19 mouse cellular contexts compared by ENCODE assay signal in genomic region chr1:170959791-170960190, GRCm38 (mm10). TPM values are rescaled to one million over a fixed set of nuclear protein-coding genes. Genes with fewer than 3 reads are reported as not detected.
DNase-seq lines count a peak whose midpoint lies in the region; ATAC-seq and TF ChIP-seq lines count a peak whose summit lies in the region.
"Had no signal": no experiment of that assay in that cellular context is flagged by ENCODE, and none has a peak within 500 bp of the region (broad histone marks: within the 10 kb centered on the region; RNA-seq: fewer than 3 reads in every experiment).

No protein-coding gene starts in this region.

- no peak for ATAC-seq in heart, postnatal 0 days (ENCODE audit: insufficient read depth, low read depth)
- ATAC-seq in lung, postnatal 0 days = no peak
- peak; percentile 64 for ATAC-seq in megakaryocyte-erythroid progenitor cell, adult 5-6 weeks (replicated peaks; ENCODE audit: low FRiP score, low TSS enrichment, poor library complexity, severe bottlenecking)
- ATAC-seq in forebrain, postnatal 0 days = no peak
- ATAC-seq: inflammation-experienced regulatory T-cells, adult 6 months had no signal

- intact Hi-C loops in heart, postnatal 10 days (cut with DNase I) = no loop called here

- TF ChIP-seq CTCF in heart, postnatal 0 days (IDR thresholded peaks at IDR 0.05; ENCODE audit: low read depth) = no peak
- no peak for TF ChIP-seq CTCF in lung, postnatal 0 days (IDR thresholded peaks at IDR 0.05)
- no peak for TF ChIP-seq CTCF in forebrain, postnatal 0 days (IDR thresholded peaks at IDR 0.05; ENCODE audit: low read depth)

- H3K27me3 ChIP-seq in heart, postnatal 0 days (ENCODE audit: control insufficient read depth, insufficient read depth, low read length) = no peaks in the 10 kb centered on the region
- no peaks in the 10 kb centered on the region for H3K27me3 ChIP-seq in lung, postnatal 0 days (replicated peaks; ENCODE audit: insufficient read depth, low read length)
- H3K27me3 ChIP-seq in forebrain, postnatal 0 days (ENCODE audit: insufficient read depth, low read length) = no peaks in the 10 kb centered on the region
- H3K27me3 ChIP-seq: kidney, embryonic 15.5 days; limb, embryonic 12.5 days; neural tube, embryonic 12.5 days had no signal

- no peak overlapping the region for H3K4me3 ChIP-seq in heart, postnatal 0 days (ENCODE audit: low read depth, low read length)
- H3K4me3 ChIP-seq in lung, postnatal 0 days (ENCODE audit: low read depth, low read length) = no peak overlapping the region
- H3K4me3 ChIP-seq in forebrain, postnatal 0 days (ENCODE audit: low read depth, low read length) = no peak overlapping the region
- H3K4me3 ChIP-seq: hindbrain, embryonic 10.5 days; kidney, embryonic 15.5 days; limb, embryonic 12.5 days; neural tube, embryonic 12.5 days had no signal

- 53% methylated on average over 2 of the region's 2 CpGs for WGBS in heart, postnatal 0 days
- 51% methylated on average over 2 of the region's 2 CpGs for WGBS in lung, postnatal 0 days
- 74% methylated on average over 2 of the region's 2 CpGs for WGBS in forebrain, postnatal 0 days

- H3K9ac ChIP-seq in heart, postnatal 0 days (replicated peaks; ENCODE audit: low read depth, low read length) = no peak overlapping the region
- no peak overlapping the region for H3K9ac ChIP-seq in lung, postnatal 0 days (replicated peaks; ENCODE audit: low read depth)
- no peak overlapping the region for H3K9ac ChIP-seq in forebrain, postnatal 0 days
- H3K9ac ChIP-seq: kidney, embryonic 15.5 days; limb, embryonic 12.5 days; neural tube, embryonic 12.5 days had no signal

- no peak overlapping the region for H3K27ac ChIP-seq in heart, postnatal 0 days (ENCODE audit: low read depth)
- no peak overlapping the region for H3K27ac ChIP-seq in lung, postnatal 0 days (ENCODE audit: low read length)
- H3K27ac ChIP-seq in forebrain, postnatal 0 days (ENCODE audit: low read depth, low read length) = no peak overlapping the region
- H3K27ac ChIP-seq: hindbrain, embryonic 10.5 days; kidney, embryonic 15.5 days; limb, embryonic 12.5 days; neural tube, embryonic 12.5 days had no signal

- H3K4me2 ChIP-seq in heart, postnatal 0 days (ENCODE audit: low read depth, low read length) = no peak overlapping the region
- no peak overlapping the region for H3K4me2 ChIP-seq in lung, postnatal 0 days (replicated peaks; ENCODE audit: low read depth, low read length)
- no peak overlapping the region for H3K4me2 ChIP-seq in forebrain, postnatal 0 days (ENCODE audit: low read depth)
- H3K4me2 ChIP-seq: kidney, embryonic 15.5 days; limb, embryonic 12.5 days; neural tube, embryonic 12.5 days had no signal

- H3K36me3 ChIP-seq in heart, postnatal 0 days (replicated peaks; ENCODE audit: control insufficient read depth, insufficient read depth, low read length) = no peaks in the 10 kb centered on the region
- no peaks in the 10 kb centered on the region for H3K36me3 ChIP-seq in lung, postnatal 0 days (ENCODE audit: insufficient read depth, low read length)
- no peaks in the 10 kb centered on the region for H3K36me3 ChIP-seq in forebrain, postnatal 0 days (ENCODE audit: insufficient read depth)
- H3K36me3 ChIP-seq: G1E; hindbrain, embryonic 10.5 days; kidney, embryonic 15.5 days; limb, embryonic 12.5 days; neural tube, embryonic 12.5 days had no signal

- DNase-seq in heart, postnatal 0 days (ENCODE audit: low spot score) = peak; percentile 27
- no peak for DNase-seq in heart, postnatal 10 days
- peak; percentile 33 for DNase-seq in lung, postnatal 0 days (ENCODE audit: low spot score)
- DNase-seq in lung, postnatal 4 days = no peak
- DNase-seq in R1 (ENCODE audit: low read depth, low spot score) = peak; percentile 52
- no peak for DNase-seq in layer of hippocampus, postnatal 36 days
- DNase-seq in forebrain, postnatal 0 days = no peak
- DNase-seq: cerebellum, adult 9-10 months; gastrocnemius, postnatal 36 days; thymus, postnatal 14 days had no signal

- H3K9me3 ChIP-seq in heart, postnatal 0 days (replicated peaks; ENCODE audit: control insufficient read depth, low read length) = no peaks in the 10 kb centered on the region
- H3K9me3 ChIP-seq in lung, postnatal 0 days (ENCODE audit: low read length) = no peaks in the 10 kb centered on the region
- no peaks in the 10 kb centered on the region for H3K9me3 ChIP-seq in forebrain, postnatal 0 days (ENCODE audit: low read length)
- H3K9me3 ChIP-seq: G1E; hindbrain, embryonic 10.5 days; kidney, embryonic 15.5 days; limb, embryonic 12.5 days; neural tube, embryonic 12.5 days had no signal

- no peak for TF ChIP-seq EP300 in heart, postnatal 0 days (IDR thresholded peaks at IDR 0.05; ENCODE audit: low read depth)
- 0 out of 2 replicates have a peak, but pooled peaks have one; percentile 18 for TF ChIP-seq EP300 in lung, postnatal 0 days (IDR thresholded peaks at IDR 0.05)

- peaks cover 26% of the 10 kb centered on the region for H3K4me1 ChIP-seq in heart, postnatal 0 days (ENCODE audit: control insufficient read depth, insufficient read depth)
- H3K4me1 ChIP-seq in lung, postnatal 0 days (ENCODE audit: insufficient read depth, low read depth, low read length) = no peaks in the 10 kb centered on the region
- H3K4me1 ChIP-seq in forebrain, postnatal 0 days (ENCODE audit: insufficient read depth) = no peaks in the 10 kb centered on the region
- H3K4me1 ChIP-seq: hindbrain, embryonic 10.5 days; limb, embryonic 12.5 days; neural tube, embryonic 12.5 days had no signal

RNA-seq across cellular contexts. Expression of gene Fcgr2b, which starts 16.6 kb away (rescaled TPM):
- 1.4 and 9.7 TPM in 2 replicates for total RNA-seq in heart, postnatal 0 days (2014; rRNA removed; ENCODE audit: low replicate concordance)
- 2.0 and 2.3 TPM in 2 replicates for polyA plus RNA-seq in heart, postnatal 0 days (2015; fragmentation: Nextera tagmentation; extraction: Ambion mirVana)
- 1 to 10 TPM; 3.1 to 3.9 TPM for total RNA-seq in heart, postnatal 10 days (2021)
- 6.9 and 9.2 TPM in 2 replicates for polyA plus RNA-seq in lung, postnatal 0 days (2015; fragmentation: Nextera tagmentation; extraction: Ambion mirVana)
- 4.5 and 6.0 TPM in 2 replicates for total RNA-seq in megakaryocyte-erythroid progenitor cell, adult 5-6 weeks (2014; fragmentation: Nextera tagmentation)
- total RNA-seq in megakaryocyte-erythroid progenitor cell, adult 5-6 weeks (2017) = 3.8 TPM in 1 of 2 replicates, not detected in the other
- 1 to 10 TPM; 4.5 to 4.6 TPM for total RNA-seq in layer of hippocampus, postnatal 36 days (2021)
- 2.2 and 2.3 TPM in 2 replicates for total RNA-seq in forebrain, postnatal 0 days (2014; rRNA removed)
- polyA plus RNA-seq in forebrain, postnatal 0 days (2015; fragmentation: Nextera tagmentation; extraction: Ambion mirVana) = 3.8 and 3.9 TPM in 2 replicates

RNA-seq across cellular contexts. Expression of gene Fcrla, which starts 32.4 kb away (rescaled TPM):
- 0.35 TPM in 1 of 2 replicates, not detected in the other for total RNA-seq in heart, postnatal 0 days (2014; rRNA removed; ENCODE audit: low replicate concordance)
- polyA plus RNA-seq in heart, postnatal 0 days (2015; fragmentation: Nextera tagmentation; extraction: Ambion mirVana) = 0.08 and 0.23 TPM in 2 replicates
- 1 to 10 TPM in 1 of 2 experiments, under 1 TPM in 1; 0.57 to 1.6 TPM for total RNA-seq in heart, postnatal 10 days (2021)
- 0.67 and 0.76 TPM in 2 replicates for polyA plus RNA-seq in lung, postnatal 0 days (2015; fragmentation: Nextera tagmentation; extraction: Ambion mirVana)
- 2.4 TPM in 1 of 2 replicates, not detected in the other for total RNA-seq in megakaryocyte-erythroid progenitor cell, adult 5-6 weeks (2014; fragmentation: Nextera tagmentation)
- 0.69 TPM in 1 of 2 replicates, not detected in the other for total RNA-seq in megakaryocyte-erythroid progenitor cell, adult 5-6 weeks (2017)
- not detected for total RNA-seq in layer of hippocampus, postnatal 36 days (2021)
- total RNA-seq in forebrain, postnatal 0 days (2014; rRNA removed) = not detected in 2 replicates
- 0.11 TPM in 1 of 2 replicates, not detected in the other for polyA plus RNA-seq in forebrain, postnatal 0 days (2015; fragmentation: Nextera tagmentation; extraction: Ambion mirVana)
- polyA plus RNA-seq: forebrain, embryonic 11.5 days; hindbrain, embryonic 10.5 days; kidney, embryonic 15.5 days; limb, embryonic 12.5 days; neural tube, embryonic 12.5 days had no signal

RNA-seq across cellular contexts. Expression of gene Fcrlb, which starts 47.0 kb away (rescaled TPM):
- total RNA-seq in heart, postnatal 0 days (2014; rRNA removed; ENCODE audit: low replicate concordance) = not detected in 2 replicates
- polyA plus RNA-seq in heart, postnatal 0 days (2015; fragmentation: Nextera tagmentation; extraction: Ambion mirVana) = not detected in 2 replicates
- not detected for total RNA-seq in heart, postnatal 10 days (2021)
- 0.26 TPM in 1 of 2 replicates, not detected in the other for polyA plus RNA-seq in lung, postnatal 0 days (2015; fragmentation: Nextera tagmentation; extraction: Ambion mirVana)
- 0.50 TPM in 1 of 2 replicates, not detected in the other for total RNA-seq in megakaryocyte-erythroid progenitor cell, adult 5-6 weeks (2014; fragmentation: Nextera tagmentation)
- total RNA-seq in megakaryocyte-erythroid progenitor cell, adult 5-6 weeks (2017) = not detected in 2 replicates
- under 1 TPM; 0.45 to 0.58 TPM for total RNA-seq in layer of hippocampus, postnatal 36 days (2021)
- not detected in 2 replicates for total RNA-seq in forebrain, postnatal 0 days (2014; rRNA removed)
- 0.40 and 1.1 TPM in 2 replicates for polyA plus RNA-seq in forebrain, postnatal 0 days (2015; fragmentation: Nextera tagmentation; extraction: Ambion mirVana)
- total RNA-seq: adrenal gland, postnatal 36 days; G1E; gastrocnemius, postnatal 36 days had no signal
- polyA plus RNA-seq: forebrain, embryonic 11.5 days; G1E; hindbrain, embryonic 10.5 days; inflammation-experienced regulatory T-cells, adult 6 months; kidney, embryonic 15.5 days; limb, embryonic 12.5 days had no signal

RNA-seq across cellular contexts. Expression of gene Fcgr4, which starts 58.9 kb away (rescaled TPM):
- total RNA-seq in heart, postnatal 0 days (2014; rRNA removed; ENCODE audit: low replicate concordance) = 0.23 and 1.7 TPM in 2 replicates
- 0.60 and 1.0 TPM in 2 replicates for polyA plus RNA-seq in heart, postnatal 0 days (2015; fragmentation: Nextera tagmentation; extraction: Ambion mirVana)
- total RNA-seq in heart, postnatal 10 days (2021) = not detected
- polyA plus RNA-seq in lung, postnatal 0 days (2015; fragmentation: Nextera tagmentation; extraction: Ambion mirVana) = 3.3 and 4.0 TPM in 2 replicates
- total RNA-seq in megakaryocyte-erythroid progenitor cell, adult 5-6 weeks (2014; fragmentation: Nextera tagmentation) = 0.40 TPM in 1 of 2 replicates, not detected in the other
- total RNA-seq in megakaryocyte-erythroid progenitor cell, adult 5-6 weeks (2017) = not detected in 2 replicates
- total RNA-seq in layer of hippocampus, postnatal 36 days (2021) = under 1 TPM in 1 of 2 experiments, not detected in 1; 0.30 TPM
- total RNA-seq in forebrain, postnatal 0 days (2014; rRNA removed) = 0.76 TPM in 1 of 2 replicates, not detected in the other
- 0.44 and 0.67 TPM in 2 replicates for polyA plus RNA-seq in forebrain, postnatal 0 days (2015; fragmentation: Nextera tagmentation; extraction: Ambion mirVana)
- total RNA-seq: gastrocnemius, postnatal 36 days had no signal
- polyA plus RNA-seq: inflammation-experienced regulatory T-cells, adult 6 months had no signal

Comparison
In these comparisons a context has a peak if more than half of its experiments do, and no peak if none do; other contexts are left out.
1. DNase-seq: peak in heart, postnatal 0 days (single experiment), lung, postnatal 0 days (single experiment) and R1 (single experiment); none in heart, postnatal 10 days (0 of 2), lung, postnatal 4 days (0 of 2), layer of hippocampus, postnatal 36 days (0 of 2) and forebrain, postnatal 0 days (single experiment).